ENCODE assay signal across 27 mouse cellular contexts in genomic region chr8:128283365-128283764, GRCm38 (mm10).
A peak's percentile ranks its signal among the peaks of the same experiment; 100 is the strongest.
DNase-seq lines count a peak whose midpoint lies in the region; ATAC-seq and TF ChIP-seq lines count a peak whose summit lies in the region.
"Had no signal": no experiment of that assay in that cellular context is flagged by ENCODE, and none has a peak within 500 bp of the region (broad histone marks: within the 10 kb centered on the region; RNA-seq: fewer than 3 reads in every experiment).

No protein-coding gene starts in this region.

- no peaks in the 10 kb centered on the region for H3K27me3 ChIP-seq in CH12.LX (replicated peaks)
- H3K27me3 ChIP-seq in forebrain, embryonic 10.5 days (ENCODE audit: poor library complexity, severe bottlenecking) = no peaks in the 10 kb centered on the region
- H3K27me3 ChIP-seq in hindbrain, embryonic 14.5 days (ENCODE audit: control insufficient read depth, insufficient read depth, low read length) = no peaks in the 10 kb centered on the region
- H3K27me3 ChIP-seq: embryonic facial prominence, embryonic 13.5 days; forebrain, embryonic 13.5 days; heart, embryonic 13.5 days; hindbrain, embryonic 15.5 days; Patski had no signal

- 88% methylated on average over 2 of the region's 2 CpGs for WGBS in forebrain, embryonic 10.5 days
- 93% methylated on average over 2 of the region's 2 CpGs for WGBS in hindbrain, embryonic 14.5 days

- ATAC-seq in megakaryocyte, adult 5-6 weeks (ENCODE audit: poor library complexity, severe bottlenecking) = peak; percentile 77
- no peak for ATAC-seq in hindbrain, embryonic 14.5 days (ENCODE audit: low FRiP score)
- ATAC-seq: forebrain, embryonic 13.5 days; forebrain, embryonic 16.5 days; intestine, postnatal 0 days; Patski had no signal

- no peak for TF ChIP-seq RAD21 in CH12.LX (IDR thresholded peaks at IDR 0.05; ENCODE audit: low read depth, low read length)

- H3K36me3 ChIP-seq in CH12.LX (replicated peaks in 1 of 2; ENCODE audit: control insufficient read depth in 1 of 2, insufficient read depth in 1 of 2, low read length in 1 of 2) = no peaks in the 10 kb centered on the region
- no peaks in the 10 kb centered on the region for H3K36me3 ChIP-seq in forebrain, embryonic 10.5 days (replicated peaks)
- no peaks in the 10 kb centered on the region for H3K36me3 ChIP-seq in hindbrain, embryonic 14.5 days (replicated peaks; ENCODE audit: control insufficient read depth, insufficient read depth)
- H3K36me3 ChIP-seq: embryonic facial prominence, embryonic 10.5 days; embryonic facial prominence, embryonic 13.5 days; G1E; heart, embryonic 10.5 days; heart, embryonic 13.5 days; hindbrain, embryonic 15.5 days had no signal

- dilution Hi-C loops in CH12.LX (cut with MboI; ENCODE audit: extremely low pct_ligation_motif_present, extremely low pct_unique_long_range_greater_than_20kb, low sequenced_read_pairs) = no loop called here

- H3K9ac ChIP-seq in CH12.LX (ENCODE audit: insufficient read depth, low read depth) = no peak overlapping the region
- no peak overlapping the region for H3K9ac ChIP-seq in hindbrain, embryonic 14.5 days
- H3K9ac ChIP-seq: embryonic facial prominence, embryonic 13.5 days; forebrain, embryonic 13.5 days; heart, embryonic 13.5 days; hindbrain, embryonic 15.5 days had no signal

- H3K4me2 ChIP-seq in CH12.LX (ENCODE audit: insufficient read depth, low read depth, poor library complexity, severe bottlenecking) = no peak overlapping the region
- no peak overlapping the region for H3K4me2 ChIP-seq in hindbrain, embryonic 14.5 days (replicated peaks)
- H3K4me2 ChIP-seq: embryonic facial prominence, embryonic 13.5 days; forebrain, embryonic 13.5 days; heart, embryonic 13.5 days; hindbrain, embryonic 15.5 days had no signal

- H3K79me2 ChIP-seq in CH12.LX (replicated peaks; ENCODE audit: control insufficient read depth, extremely low read depth, insufficient read depth, poor library complexity, severe bottlenecking) = no peaks in the 10 kb centered on the region

- peaks cover 0 to 13% of the 10 kb centered on the region in 2 experiments; a peak in 2 of 4 replicates for H3K4me1 ChIP-seq in CH12.LX (ENCODE audit: control insufficient read depth in 1 of 2, insufficient read depth in 2 of 2)
- H3K4me1 ChIP-seq in forebrain, embryonic 10.5 days = no peaks in the 10 kb centered on the region
- no peaks in the 10 kb centered on the region for H3K4me1 ChIP-seq in hindbrain, embryonic 14.5 days (replicated peaks; ENCODE audit: control insufficient read depth, insufficient read depth, low read length)
- H3K4me1 ChIP-seq: embryonic facial prominence, embryonic 10.5 days; embryonic facial prominence, embryonic 13.5 days; forebrain, embryonic 13.5 days; heart, embryonic 10.5 days; hindbrain, embryonic 15.5 days had no signal

- TF ChIP-seq POLR2A in CH12.LX (IDR thresholded peaks at IDR 0.05; ENCODE audit: low read depth, low read length) = no peak

- peak; percentile 33 for DNase-seq in 416B (ENCODE audit: low read depth)
- no peak for DNase-seq in CH12.LX (ENCODE audit: extremely low read depth)
- DNase-seq in urinary bladder, postnatal 36 days (ENCODE audit: low spot score in 2 of 2) = no peak
- DNase-seq in forebrain, embryonic 10.5 days (ENCODE audit: extremely low spot score, low spot score) = no peak
- no peak for DNase-seq in hindbrain, embryonic 14.5 days (ENCODE audit: low spot score)
- DNase-seq: adrenal gland, postnatal 10 days; adrenal gland, postnatal 36 days; cerebellum, adult 18-20 months; cerebellum, adult 9-10 months; cerebellum, postnatal 14 days; gastrocnemius, postnatal 10 days; gastrocnemius, postnatal 36 days; heart, adult 2 months; heart, postnatal 14 days; heart, postnatal 4 days had no signal

- TF ChIP-seq EP300 in CH12.LX (IDR thresholded peaks at IDR 0.05; ENCODE audit: low read length) = no peak; the same call in 1 of the 2 replicates

- no peak overlapping the region for H3K27ac ChIP-seq in CH12.LX (ENCODE audit: insufficient read depth, low read depth)
- H3K27ac ChIP-seq in forebrain, embryonic 10.5 days = no peak overlapping the region
- no peak overlapping the region for H3K27ac ChIP-seq in hindbrain, embryonic 14.5 days
- H3K27ac ChIP-seq: embryonic facial prominence, embryonic 10.5 days; embryonic facial prominence, embryonic 13.5 days; forebrain, embryonic 13.5 days; heart, adult 2 months; heart, embryonic 10.5 days; heart, embryonic 13.5 days; hindbrain, embryonic 15.5 days had no signal

- H3K4me3 ChIP-seq in CH12.LX (replicated peaks in 1 of 3; ENCODE audit: low read depth in 2 of 3, low read length in 2 of 3, poor library complexity in 1 of 3) = no peak overlapping the region
- H3K4me3 ChIP-seq in forebrain, embryonic 10.5 days = no peak overlapping the region
- no peak overlapping the region for H3K4me3 ChIP-seq in hindbrain, embryonic 14.5 days (replicated peaks; ENCODE audit: low read length)
- H3K4me3 ChIP-seq: embryonic facial prominence, embryonic 10.5 days; embryonic facial prominence, embryonic 13.5 days; erythroblast, embryonic 14.5 days; forebrain, embryonic 13.5 days; heart, adult 2 months; heart, embryonic 10.5 days; heart, embryonic 13.5 days; hindbrain, embryonic 15.5 days had no signal

- TF ChIP-seq CTCF in CH12.LX (conservative IDR thresholded peaks at IDR 0.05 in 1 of 2, IDR thresholded peaks at IDR 0.05 in 1 of 2; ENCODE audit: low read depth in 2 of 2, low read length in 2 of 2) = no peak

- H3K9me3 ChIP-seq in CH12.LX (replicated peaks; ENCODE audit: low read length) = no peaks in the 10 kb centered on the region
- H3K9me3 ChIP-seq in forebrain, embryonic 10.5 days = no peaks in the 10 kb centered on the region
- no peaks in the 10 kb centered on the region for H3K9me3 ChIP-seq in hindbrain, embryonic 14.5 days (ENCODE audit: control insufficient read depth, low read length)
- H3K9me3 ChIP-seq: embryonic facial prominence, embryonic 10.5 days; embryonic facial prominence, embryonic 13.5 days; forebrain, embryonic 13.5 days; G1E; heart, embryonic 10.5 days; heart, embryonic 13.5 days; hindbrain, embryonic 15.5 days had no signal

- in situ Hi-C loops in CH12.LX (cut with MboI; ENCODE audit: low pct_ligation_motif_present, low pct_unique_long_range_greater_than_20kb, low sequenced_read_pairs) = no loop called here

TF ChIP-seq in CH12.LX, 34 proteins besides CTCF, POLR2A, EP300 and RAD21:
- TF ChIP-seq IRF4 (IDR thresholded peaks at IDR 0.05; ENCODE audit: low read depth, low read length) = peak; percentile 31; the same call in 1 of the 2 replicates
- no peak for TF ChIP-seq BHLHE40 (IDR thresholded peaks at IDR 0.05; ENCODE audit: low read depth, low read length)
